Mouse (Mus musculus) erythroblast, embryonic 14.5 days (primary cell): ENCODE measurements around the gene Olfr718-ps1.

Source experiments
- GATA1 ChIP-seq: IDR thresholded peaks from 2 replicates; pipeline ENCODE4 v1.6.1; 2012; ENCODE audit warnings: low read length, inconsistent platforms, mixed read lengths
- TAL1 ChIP-seq: IDR thresholded peaks from 3 replicates; pipeline ENCODE4 v1.6.1; 2012; ENCODE audit warnings: low read length, inconsistent platforms, mixed read lengths

DNA sequence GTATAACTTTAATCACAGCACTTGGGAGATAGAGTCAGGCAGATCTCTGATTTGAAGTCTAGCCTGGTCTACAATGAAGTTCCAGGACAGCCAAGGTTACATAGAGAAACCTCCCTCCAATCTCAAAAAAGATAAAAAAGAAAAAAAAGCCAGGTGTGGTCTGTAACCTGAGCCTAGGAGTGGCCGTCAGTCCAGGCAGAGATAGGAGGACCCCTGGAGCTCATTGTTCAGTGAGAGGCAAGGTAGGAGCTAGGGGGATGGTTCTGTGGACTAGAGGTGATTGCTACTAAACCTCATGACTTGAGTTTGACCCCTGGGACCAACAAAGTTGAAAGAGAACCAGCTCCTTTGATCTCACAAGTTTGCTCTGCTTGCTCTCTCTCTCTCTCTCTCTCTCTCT lies 24.7 kb downstream of the Olfr718-ps1 start:
- no peak for TF ChIP-seq GATA1
- no peak for TF ChIP-seq TAL1
